Mouse (Mus musculus) megakaryocyte, embryonic 14.5 days (primary cell): Measurements from ENCODE around the gene Arhgef10l. TPM values are rescaled to one million over a fixed set of nuclear protein-coding genes. Genes with fewer than 3 reads are reported as not detected.
A peak's percentile ranks its signal among the peaks of the same experiment; 100 is the strongest.

Experiments used
- H3K27me3 ChIP-seq: replicated peaks from 2 replicates; pipeline ENCODE3; 2012; ENCODE audit warnings: inconsistent platforms
- H3K36me3 ChIP-seq: replicated peaks from 2 replicates; pipeline ENCODE3; 2012; ENCODE audit warnings: low read length, inconsistent platforms, mixed read lengths
- H3K4me1 ChIP-seq: 2 replicates; pipeline ENCODE4 v1.6.1; 2012; ENCODE audit warnings: inconsistent platforms
- H3K4me3 ChIP-seq: replicated peaks from 2 replicates; pipeline ENCODE3; 2012; ENCODE audit warnings: moderate library complexity, mild to moderate bottlenecking, inconsistent platforms
- H3K9me3 ChIP-seq: 2 replicates; pipeline ENCODE4 v1.6.1; 2012; ENCODE audit warnings: inconsistent platforms
- FLI1 ChIP-seq: IDR thresholded peaks from 2 replicates; pipeline ENCODE4 v1.6.1; 2012; ENCODE audit warnings: low read length, inconsistent platforms, mixed read lengths
- GATA1 ChIP-seq: IDR thresholded peaks from 3 replicates; pipeline ENCODE4 v1.6.1; 2012; ENCODE audit warnings: mixed read lengths, low read length, inconsistent platforms, borderline replicate concordance
- polyA plus RNA-seq: library from polyadenylated mRNA; stranded (reverse); fragments of >175 nt; gene quantifications from 2 replicates; pipeline ENCODE4 v1.2.3, GENCODE M21; 2012; ENCODE audit warnings: low replicate concordance; ENCODE audit not compliant: insufficient read depth

The Arhgef10l gene
- polyA plus RNA-seq, 1 experiment = 7.1 TPM

GRCm38 (mm10) chr4:140636312-140636996, 29.4 kb downstream of the Arhgef10l start:
- Histone ChIP-seq H3K36me3 (no peaks in the 10 kb centered on the region), H3K4me1 (peaks cover 27% of the 10 kb centered on the region), H3K4me3 (no peak overlapping the region), H3K27me3 (peaks cover 48% of the 10 kb centered on the region), H3K9me3 (no peaks in the 10 kb centered on the region)
- TF ChIP-seq GATA1 (no peak), FLI1 (no peak)

GRCm38 (mm10) chr4:140634861-140635388, 30.9 kb downstream of the Arhgef10l start:
- H3K36me3 ChIP-seq = no peaks in the 10 kb centered on the region
- H3K4me1 ChIP-seq = peaks cover 40% of the 10 kb centered on the region
- H3K27me3 ChIP-seq = peaks cover 43% of the 10 kb centered on the region
- no peaks in the 10 kb centered on the region for H3K9me3 ChIP-seq
- H3K4me3 ChIP-seq = peak overlapping the region; percentile 46
- TF ChIP-seq FLI1 = no peak
- TF ChIP-seq GATA1 = no peak

- H3K27me3 ChIP-seq = peaks cover 23% of the 10 kb centered on the region
- H3K4me3 ChIP-seq = no peak overlapping the region
- TF ChIP-seq FLI1 = no peak
- no peak for TF ChIP-seq GATA1
- H3K36me3 ChIP-seq = no peaks in the 10 kb centered on the region
- H3K9me3 ChIP-seq = no peaks in the 10 kb centered on the region
- peaks cover 61% of the 10 kb centered on the region for H3K4me1 ChIP-seq
Observed at GRCm38 (mm10) chr4:140631276-140631849, 34.4 kb downstream of the Arhgef10l start.

GRCm38 (mm10) chr4:140630651-140631241, 35.1 kb downstream of the Arhgef10l start:
- H3K4me1 ChIP-seq = peaks cover 64% of the 10 kb centered on the region
- no peak for TF ChIP-seq FLI1
- TF ChIP-seq GATA1 = no peak
- no peak overlapping the region for H3K4me3 ChIP-seq
- H3K27me3 ChIP-seq = peaks cover 24% of the 10 kb centered on the region
- no peaks in the 10 kb centered on the region for H3K36me3 ChIP-seq
- H3K9me3 ChIP-seq = no peaks in the 10 kb centered on the region

- no peak overlapping the region for H3K4me3 ChIP-seq
- H3K9me3 ChIP-seq = no peaks in the 10 kb centered on the region
- peaks cover 67% of the 10 kb centered on the region for H3K4me1 ChIP-seq
- no peak for TF ChIP-seq FLI1
- no peak for TF ChIP-seq GATA1
- H3K27me3 ChIP-seq = peaks cover 24% of the 10 kb centered on the region
- H3K36me3 ChIP-seq = no peaks in the 10 kb centered on the region
Observed at GRCm38 (mm10) chr4:140630136-140630535, 35.7 kb downstream of the Arhgef10l start.

DNA sequence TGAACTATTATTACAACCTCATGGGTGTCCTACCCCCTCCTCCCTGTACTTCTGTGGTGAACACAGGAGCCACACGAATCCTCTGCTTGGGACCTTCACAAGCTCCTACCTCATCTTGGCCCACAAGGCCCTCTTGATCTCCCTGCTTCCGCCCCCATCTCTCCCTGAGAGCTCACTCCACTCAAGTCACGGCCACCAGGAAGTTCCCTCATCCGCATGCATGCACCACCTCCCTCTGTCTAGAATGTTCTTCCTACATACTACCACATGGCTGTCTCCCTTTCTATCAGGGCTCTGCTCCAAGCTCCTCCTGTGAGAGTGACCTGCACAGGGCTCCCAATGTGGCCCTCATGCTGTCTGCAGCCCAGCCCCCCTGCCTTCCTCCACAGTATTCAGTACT, 36.8 kb downstream of the Arhgef10l start:
- Histone ChIP-seq H3K9me3 (no peaks in the 10 kb centered on the region), H3K36me3 (no peaks in the 10 kb centered on the region), H3K27me3 (peaks cover 17% of the 10 kb centered on the region), H3K4me3 (no peak overlapping the region), H3K4me1 (peaks cover 68% of the 10 kb centered on the region)
- TF ChIP-seq FLI1 (no peak), GATA1 (no peak)

DNA sequence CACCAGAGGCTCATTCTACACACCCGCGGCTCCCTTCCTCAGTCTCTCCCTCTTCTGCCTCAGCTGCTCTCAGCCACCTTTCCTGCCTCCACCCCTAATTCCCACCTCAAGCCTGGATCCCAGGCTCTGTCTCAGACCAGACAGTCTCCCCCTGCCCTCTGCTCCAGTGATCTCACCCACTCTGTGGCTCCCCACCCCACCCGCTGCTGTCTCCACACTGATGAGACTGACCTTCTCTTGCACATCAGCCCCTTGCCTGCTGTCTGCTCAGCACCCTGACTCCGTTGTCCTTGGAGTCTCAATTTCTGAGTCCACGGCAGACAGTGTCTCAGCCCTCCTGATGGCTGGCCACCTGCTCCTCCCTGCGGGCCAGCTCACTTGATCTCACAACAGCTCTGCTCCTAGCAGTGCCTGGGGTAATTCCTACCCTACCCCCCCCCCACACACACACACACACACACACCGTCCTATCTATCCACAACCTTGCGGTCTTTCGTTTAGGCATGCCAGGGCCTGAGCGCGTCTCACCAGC, 37.3 kb downstream of the Arhgef10l start:
- no peak overlapping the region for H3K4me3 ChIP-seq
- no peaks in the 10 kb centered on the region for H3K9me3 ChIP-seq
- peaks cover 73% of the 10 kb centered on the region for H3K4me1 ChIP-seq
- TF ChIP-seq FLI1 (no peak), GATA1 (no peak)
- H3K27me3 ChIP-seq = peaks cover 13% of the 10 kb centered on the region
- no peaks in the 10 kb centered on the region for H3K36me3 ChIP-seq

DNA sequence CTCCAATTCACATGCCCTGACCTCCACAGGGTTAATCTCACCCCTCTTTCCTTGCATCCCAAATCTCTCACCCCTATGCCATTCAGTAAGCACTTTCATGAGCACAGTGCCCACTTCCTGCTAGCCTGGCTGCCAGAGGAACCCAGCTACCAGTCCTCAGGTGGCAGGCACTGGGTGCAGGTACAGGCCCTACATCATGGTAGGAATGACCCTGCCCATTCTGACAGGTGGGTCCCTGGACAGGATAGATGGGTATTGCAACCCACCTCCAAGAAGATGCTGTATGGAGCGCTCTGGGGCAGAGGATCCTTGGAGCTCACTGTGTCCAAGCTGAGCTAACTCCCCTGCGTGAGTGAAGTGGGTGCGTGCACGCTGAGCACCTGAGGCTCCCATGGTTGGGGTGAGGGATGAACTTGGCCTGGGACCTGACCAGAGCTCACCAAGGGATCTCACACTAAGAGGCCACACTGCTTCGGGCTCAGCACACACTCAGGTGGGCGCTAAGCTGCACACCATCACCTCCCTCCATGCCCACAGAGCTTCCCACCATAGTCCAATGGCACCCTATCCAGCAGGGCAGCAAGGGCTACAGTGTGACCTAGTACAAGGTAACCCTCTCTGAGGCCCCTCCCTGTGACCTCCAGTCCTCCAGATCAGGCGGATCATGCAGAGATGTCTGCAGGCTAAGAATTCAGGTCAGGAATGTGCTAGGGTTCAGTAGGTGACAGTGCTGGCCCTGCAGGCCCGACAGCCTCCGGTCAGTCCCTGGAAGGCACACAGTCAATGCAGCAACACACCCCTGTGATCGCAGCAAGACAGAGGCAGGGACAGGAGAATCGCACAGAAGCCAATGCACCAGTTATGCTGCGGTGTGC, 39.9 kb downstream of the Arhgef10l start:
- no peaks in the 10 kb centered on the region for H3K9me3 ChIP-seq
- H3K36me3 ChIP-seq = no peaks in the 10 kb centered on the region
- H3K4me1 ChIP-seq = peaks cover 74% of the 10 kb centered on the region
- TF ChIP-seq GATA1 (no peak), FLI1 (no peak)
- no peak overlapping the region for H3K4me3 ChIP-seq
- H3K27me3 ChIP-seq = peaks cover 10% of the 10 kb centered on the region
